Mouse (Mus musculus) heart, embryonic 11.5 days (tissue): Measurements from ENCODE around the gene Scd3. TPM values are rescaled to one million over a fixed set of nuclear protein-coding genes. Genes with fewer than 3 reads are reported as not detected.

Experiments used
- ATAC-seq: fragments of 200-750 bp; cut with Nextera tagmentation; replicated peaks from 2 replicates; pipeline ENCODE4 v1.8.0; 2017; ENCODE audit warnings: moderate library complexity; ENCODE audit not compliant: insufficient number of reproducible peaks, low FRiP score, low TSS enrichment
- H3K27ac ChIP-seq: fragments of 300-500 bp; sonication (generic); 2 replicates; pipeline ENCODE4 v1.5.1; 2014; ENCODE audit warnings: mild to moderate bottlenecking, low read depth, low read length
- H3K27me3 ChIP-seq: fragments of 300-500 bp; sonication (generic); 2 replicates; pipeline ENCODE4 v1.6.1; 2014; ENCODE audit warnings: mild to moderate bottlenecking, low read length, mixed read lengths; ENCODE audit not compliant: control insufficient read depth, insufficient read depth
- H3K36me3 ChIP-seq: fragments of 300-500 bp; sonication (generic); 2 replicates; pipeline ENCODE4 v1.6.1; 2014; ENCODE audit warnings: mild to moderate bottlenecking, low read length, moderate library complexity, mixed read lengths; ENCODE audit not compliant: control insufficient read depth, insufficient read depth
- H3K4me1 ChIP-seq: fragments of 300-500 bp; sonication (generic); 2 replicates; pipeline ENCODE4 v1.6.1; 2014; ENCODE audit warnings: low read length; ENCODE audit not compliant: control insufficient read depth, insufficient read depth
- H3K4me2 ChIP-seq: fragments of 300-500 bp; sonication (generic); 2 replicates; pipeline ENCODE4 v1.6.1; 2014; ENCODE audit warnings: mild to moderate bottlenecking, moderate library complexity
- H3K4me3 ChIP-seq: fragments of 300-500 bp; sonication (generic); 2 replicates; pipeline ENCODE4 v1.5.1; 2014; ENCODE audit warnings: low read depth, low read length
- H3K9ac ChIP-seq: fragments of 300-500 bp; sonication (generic); 2 replicates; pipeline ENCODE4 v1.6.1; 2014; ENCODE audit warnings: mild to moderate bottlenecking, low read depth, low read length, moderate library complexity
- H3K9me3 ChIP-seq: fragments of 300-500 bp; sonication (generic); replicated peaks from 2 replicates; pipeline ENCODE4 v1.6.1; 2016; ENCODE audit warnings: low read length; ENCODE audit not compliant: control insufficient read depth
- WGBS: fragments of 180-500 bp; shearing (Covaris S2); extraction: QIAGEN DNeasy Blood & Tissue Kit; methylation state at CpG from one replicate; pipeline ENCODE4 v1.1.7; 2014; ENCODE audit not compliant: insufficient replicate concordance; 5-methylcytosine and 5-hydroxymethylcytosine counted together
- polyA plus RNA-seq: library from polyadenylated mRNA; unstranded; fragments of >200 nt; fragmentation: Nextera tagmentation; extraction: Ambion mirVana; gene quantifications from 2 replicates; pipeline ENCODE4 v1.2.1, GENCODE M21; 2014

The Scd3 gene
- polyA plus RNA-seq, 1 experiment from 2014 or later: 0.21 TPM

- Histone ChIP-seq H3K4me3 (no peak overlapping the region), H3K4me1 (no peaks in the 10 kb centered on the region), H3K36me3 (no peaks in the 10 kb centered on the region), H3K4me2 (no peak overlapping the region), H3K9ac (no peak overlapping the region), H3K27me3 (no peaks in the 10 kb centered on the region), H3K9me3 (no peaks in the 10 kb centered on the region), H3K27ac (no peak overlapping the region)
- ATAC-seq: no peak
- WGBS: 64% methylated on average over 3 of the region's 3 CpGs
Observed at GRCm38 (mm10) chr19:44217958-44218525, 15.0 kb downstream of the Scd3 start.

- no peak overlapping the region for H3K4me2 ChIP-seq
- no peak overlapping the region for H3K27ac ChIP-seq
- H3K27me3 ChIP-seq: no peaks in the 10 kb centered on the region
- H3K4me3 ChIP-seq: no peak overlapping the region
- no peaks in the 10 kb centered on the region for H3K9me3 ChIP-seq
- H3K9ac ChIP-seq: no peak overlapping the region
- H3K4me1 ChIP-seq: no peaks in the 10 kb centered on the region
- no peaks in the 10 kb centered on the region for H3K36me3 ChIP-seq
- ATAC-seq: no peak
- 71% methylated on average over 5 of the region's 5 CpGs for WGBS
Observed at GRCm38 (mm10) chr19:44225728-44226127, 22.7 kb downstream of the Scd3 start.

GRCm38 (mm10) chr19:44229776-44230175 is 26.7 kb downstream of the Scd3 start:
- no peak for ATAC-seq
- WGBS: 56% methylated on average over 2 of the region's 2 CpGs
- H3K4me3 ChIP-seq: no peak overlapping the region

GRCm38 (mm10) chr19:44230212-44230611 is 27.1 kb downstream of the Scd3 start:
- WGBS: 68% methylated on average over 3 of the region's 3 CpGs
- no peaks in the 10 kb centered on the region for H3K4me1 ChIP-seq
- H3K9me3 ChIP-seq: no peaks in the 10 kb centered on the region
- no peak overlapping the region for H3K27ac ChIP-seq
- H3K4me2 ChIP-seq: no peak overlapping the region
- H3K36me3 ChIP-seq: no peaks in the 10 kb centered on the region
- ATAC-seq: no peak
- H3K9ac ChIP-seq: no peak overlapping the region
- H3K4me3 ChIP-seq: no peak overlapping the region
- H3K27me3 ChIP-seq: no peaks in the 10 kb centered on the region

More at GRCm38 (mm10) chr19:44229776-44230175, 26.7 kb downstream of the Scd3 start:
- H3K9ac ChIP-seq: no peak overlapping the region
- H3K9me3 ChIP-seq: no peaks in the 10 kb centered on the region
- H3K4me1 ChIP-seq: no peaks in the 10 kb centered on the region
- no peak overlapping the region for H3K4me2 ChIP-seq
- H3K27ac ChIP-seq: no peak overlapping the region
- no peaks in the 10 kb centered on the region for H3K27me3 ChIP-seq
- no peaks in the 10 kb centered on the region for H3K36me3 ChIP-seq

GRCm38 (mm10) chr19:44231608-44232151 is 28.6 kb downstream of the Scd3 start:
- no peaks in the 10 kb centered on the region for H3K9me3 ChIP-seq
- no peak overlapping the region for H3K4me3 ChIP-seq
- ATAC-seq: no peak
- H3K27me3 ChIP-seq: no peaks in the 10 kb centered on the region
- H3K4me1 ChIP-seq: no peaks in the 10 kb centered on the region
- no peak overlapping the region for H3K9ac ChIP-seq
- no peaks in the 10 kb centered on the region for H3K36me3 ChIP-seq
- no peak overlapping the region for H3K27ac ChIP-seq
- H3K4me2 ChIP-seq: no peak overlapping the region
- 72% methylated on average over 4 of the region's 4 CpGs for WGBS

- ATAC-seq: no peak
- no peaks in the 10 kb centered on the region for H3K36me3 ChIP-seq
- H3K4me2 ChIP-seq: peak overlapping the region; percentile 61
- WGBS: 12% methylated on average over 19 of the region's 19 CpGs
- no peaks in the 10 kb centered on the region for H3K9me3 ChIP-seq
- peak overlapping the region; percentile 25 for H3K4me3 ChIP-seq
- H3K27me3 ChIP-seq: no peaks in the 10 kb centered on the region
- no peak overlapping the region for H3K27ac ChIP-seq
- no peak overlapping the region for H3K9ac ChIP-seq
- H3K4me1 ChIP-seq: no peaks in the 10 kb centered on the region
Observed at GRCm38 (mm10) chr19:44237471-44238006, 34.5 kb downstream of the Scd3 start.

- 76% methylated on average over 2 of the region's 2 CpGs for WGBS
- Histone ChIP-seq H3K4me1 (no peaks in the 10 kb centered on the region), H3K4me2 (no peak overlapping the region), H3K27me3 (no peaks in the 10 kb centered on the region), H3K9ac (no peak overlapping the region), H3K4me3 (no peak overlapping the region), H3K9me3 (no peaks in the 10 kb centered on the region), H3K36me3 (no peaks in the 10 kb centered on the region), H3K27ac (no peak overlapping the region)
- ATAC-seq: no peak
Observed at GRCm38 (mm10) chr19:44238906-44239305, 35.8 kb downstream of the Scd3 start.

- no peaks in the 10 kb centered on the region for H3K9me3 ChIP-seq
- no peak for ATAC-seq
- no peak overlapping the region for H3K9ac ChIP-seq
- H3K36me3 ChIP-seq: no peaks in the 10 kb centered on the region
- no peak overlapping the region for H3K27ac ChIP-seq
- H3K27me3 ChIP-seq: no peaks in the 10 kb centered on the region
- WGBS: 4% methylated on average over 5 of the region's 5 CpGs
- no peak overlapping the region for H3K4me3 ChIP-seq
- peaks cover 22% of the 10 kb centered on the region for H3K4me1 ChIP-seq
- peak overlapping the region; percentile 41 for H3K4me2 ChIP-seq
Observed at GRCm38 (mm10) chr19:44245761-44246171, 42.7 kb downstream of the Scd3 start.
